Mouse (Mus musculus): Measurements from ENCODE around the gene Sipa1l3. TPM values are rescaled to one million over a fixed set of nuclear protein-coding genes. Genes with fewer than 3 reads are reported as not detected.

Gene Sipa1l3
- polyA plus RNA-seq, 1 experiment from 2014 or later: 14.8 TPM

DNA sequence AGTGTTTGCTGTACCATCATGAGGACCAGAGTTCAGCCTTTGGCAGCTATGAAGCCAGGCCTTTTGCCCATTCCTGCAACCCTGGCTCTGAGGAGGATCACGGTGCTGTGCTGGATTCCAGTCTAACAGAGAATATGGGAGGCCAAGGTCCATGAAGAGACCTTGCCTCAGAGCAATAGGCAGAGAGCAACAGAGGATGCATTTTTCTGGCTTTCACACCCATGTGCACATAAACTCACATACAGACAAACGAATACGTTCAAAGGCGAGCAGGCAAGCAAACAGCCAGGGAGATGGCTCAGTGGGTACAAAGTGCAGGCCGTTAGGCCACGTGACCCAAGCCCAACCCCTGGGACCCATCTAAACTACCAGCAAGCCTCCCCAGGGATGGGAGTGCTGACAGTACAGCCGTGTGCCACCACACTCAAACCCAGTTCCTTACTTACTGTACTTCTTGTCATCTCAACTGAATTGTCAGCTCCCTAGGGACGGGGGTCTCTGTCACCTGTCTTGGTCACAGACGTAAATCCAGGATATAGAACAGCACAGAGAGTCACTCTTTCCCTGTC is 180.0 kb downstream of the Sipa1l3 start:
- ATAC-seq: no peak
- WGBS: 86% methylated on average over 9 of the region's 9 CpGs
- Histone ChIP-seq H3K27me3 (no peaks in the 10 kb centered on the region), H3K4me3 (replicated peaks) (no peak overlapping the region), H3K36me3 (peaks cover 18% of the 10 kb centered on the region; the same call in 1 of the 2 replicates), H3K27ac (no peak overlapping the region), H3K4me2 (replicated peaks) (no peak overlapping the region), H3K4me1 (replicated peaks) (peaks cover 18% of the 10 kb centered on the region), H3K9me3 (no peaks in the 10 kb centered on the region), H3K9ac (replicated peaks) (no peak overlapping the region)

DNA sequence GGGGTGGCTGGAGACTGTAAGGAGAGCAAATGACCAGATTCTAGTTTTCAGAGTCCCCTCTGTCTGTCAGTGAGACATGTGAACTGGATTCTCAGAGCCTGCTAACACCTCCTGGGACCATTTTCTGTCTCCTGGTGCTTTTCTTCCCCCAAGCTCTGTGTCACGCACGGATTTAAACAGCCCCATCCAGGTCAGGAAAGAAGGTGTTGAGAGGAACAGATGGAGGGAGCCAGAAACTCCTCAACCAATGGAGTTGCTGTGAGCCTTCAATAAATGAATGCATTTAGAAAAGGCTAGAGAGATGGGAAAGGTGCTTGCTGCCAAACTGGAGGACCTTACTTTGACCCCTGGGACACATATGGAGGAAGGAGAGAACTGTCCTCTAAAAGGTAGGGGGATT is 180.7 kb downstream of the Sipa1l3 start:
- H3K9ac ChIP-seq (replicated peaks): no peak overlapping the region
- 91% methylated on average over 2 of the region's 2 CpGs for WGBS
- peaks cover 18% of the 10 kb centered on the region for H3K4me1 ChIP-seq (replicated peaks)
- peaks cover 18% of the 10 kb centered on the region; the same call in 1 of the 2 replicates for H3K36me3 ChIP-seq
- H3K27me3 ChIP-seq: no peaks in the 10 kb centered on the region
- no peak overlapping the region for H3K4me2 ChIP-seq (replicated peaks)
- no peak overlapping the region for H3K4me3 ChIP-seq (replicated peaks)
- no peaks in the 10 kb centered on the region for H3K9me3 ChIP-seq
- no peak overlapping the region for H3K27ac ChIP-seq
- ATAC-seq: no peak

DNA sequence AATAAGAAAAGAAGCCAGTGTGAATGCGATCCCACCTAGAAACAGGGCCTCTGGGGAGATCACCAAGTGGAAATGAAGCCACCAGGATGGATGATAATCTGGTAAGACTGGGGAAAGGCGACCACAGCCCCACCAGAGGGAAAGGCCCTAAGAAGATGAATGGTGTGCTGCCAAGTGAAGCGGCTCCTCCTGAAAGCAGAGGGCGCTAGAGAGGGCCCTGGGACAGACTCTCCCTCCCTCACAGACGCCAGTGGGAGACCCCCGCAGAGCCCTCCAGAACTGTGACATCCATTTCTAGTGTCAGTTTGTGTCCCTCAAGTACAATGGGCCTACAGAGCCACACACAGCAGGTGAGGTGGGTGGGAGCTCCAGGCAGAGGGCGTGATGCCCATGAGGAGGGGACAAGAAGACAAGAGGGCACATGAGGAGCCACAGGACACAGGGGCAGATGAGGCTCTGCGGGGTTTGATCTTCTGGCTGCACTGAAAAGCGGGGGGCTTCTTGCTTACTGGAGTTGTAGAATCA is 181.6 kb downstream of the Sipa1l3 start:
- Histone ChIP-seq H3K36me3 (peaks cover 21% of the 10 kb centered on the region), H3K4me2 (replicated peaks) (no peak overlapping the region), H3K9me3 (no peaks in the 10 kb centered on the region), H3K4me1 (replicated peaks) (peaks cover 9% of the 10 kb centered on the region; the same call in 1 of the 2 replicates), H3K27me3 (no peaks in the 10 kb centered on the region), H3K27ac (no peak overlapping the region), H3K9ac (replicated peaks) (no peak overlapping the region), H3K4me3 (replicated peaks) (no peak overlapping the region)
- WGBS: 68% methylated on average over 9 of the region's 9 CpGs
- no peak for ATAC-seq

DNA sequence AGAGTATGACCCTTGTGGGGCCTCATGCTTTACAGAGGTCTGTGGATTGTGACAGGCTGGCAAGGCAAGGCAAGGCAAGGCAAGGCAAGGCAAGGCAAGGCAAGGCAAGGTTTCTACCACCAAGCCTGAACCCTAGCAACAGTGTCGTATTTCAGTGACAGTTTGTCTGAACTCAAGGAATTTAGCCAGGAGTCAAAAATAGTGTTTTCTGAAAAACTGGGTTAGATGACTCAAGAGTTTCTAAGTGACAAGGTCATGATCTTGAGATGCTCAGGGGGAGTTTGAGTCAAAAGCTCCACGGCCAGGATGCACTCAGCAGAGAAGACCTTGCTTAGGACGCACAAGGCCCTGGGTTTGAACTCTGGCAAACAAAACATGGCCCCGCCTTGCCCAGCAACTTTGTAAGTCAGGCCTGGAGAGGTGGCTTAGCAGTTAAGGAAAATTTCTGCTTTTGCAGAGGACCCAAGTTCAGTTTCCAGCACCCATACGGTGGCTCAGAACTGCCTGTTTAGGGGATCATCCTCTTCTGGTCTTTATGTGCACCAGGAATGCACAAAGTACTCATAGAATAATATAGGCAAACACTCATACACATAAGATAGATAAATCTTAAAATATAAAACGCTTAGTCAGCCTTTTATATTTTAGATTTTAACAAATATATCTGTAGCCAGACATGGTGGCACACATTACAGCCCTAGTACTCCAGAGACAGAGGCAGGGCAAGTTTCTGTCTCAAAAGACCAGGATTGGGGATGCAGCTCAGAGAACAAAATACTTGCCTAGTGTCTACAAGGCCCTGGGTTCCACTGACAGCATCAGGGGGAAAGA is 182.4 kb downstream of the Sipa1l3 start:
- Histone ChIP-seq H3K9me3 (no peaks in the 10 kb centered on the region), H3K4me2 (replicated peaks) (no peak overlapping the region), H3K27ac (no peak overlapping the region), H3K9ac (replicated peaks) (no peak overlapping the region), H3K36me3 (peaks cover 29% of the 10 kb centered on the region), H3K27me3 (no peaks in the 10 kb centered on the region), H3K4me1 (replicated peaks) (peaks cover 7% of the 10 kb centered on the region; the same call in 1 of the 2 replicates), H3K4me3 (replicated peaks) (no peak overlapping the region)
- 85% methylated on average over 6 of the region's 6 CpGs for whole genome bisulfite sequencing
- no peak for ATAC-seq

DNA sequence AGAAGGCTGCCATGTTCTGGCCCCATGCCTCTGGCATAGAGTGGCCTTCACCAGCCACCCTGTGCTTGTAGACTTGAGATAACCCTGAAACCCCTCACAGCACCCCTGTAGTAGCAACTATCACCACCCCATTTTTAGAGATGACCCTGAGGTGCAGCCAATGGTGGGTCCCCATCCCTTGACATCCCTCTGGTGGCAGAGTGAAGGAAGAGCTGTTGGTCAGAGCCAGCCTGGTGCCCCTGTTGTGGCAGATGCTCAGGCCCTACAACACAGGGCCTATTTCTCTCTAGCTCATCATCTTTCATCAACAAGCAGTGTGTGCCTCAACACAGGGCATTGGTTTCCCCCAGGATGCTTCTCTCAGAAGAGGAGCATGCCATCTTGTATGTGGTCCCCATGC is 183.2 kb downstream of the Sipa1l3 start:
- H3K9me3 ChIP-seq: no peaks in the 10 kb centered on the region
- peaks cover 37% of the 10 kb centered on the region for H3K36me3 ChIP-seq
- no peak overlapping the region for H3K4me2 ChIP-seq (replicated peaks)
- no peaks in the 10 kb centered on the region for H3K27me3 ChIP-seq
- 0 out of 2 replicates have a peak overlapping the region, but pooled peaks have one; percentile 14 for H3K9ac ChIP-seq (replicated peaks)
- ATAC-seq: 0 out of 2 replicates have a peak, but pooled peaks have one; percentile 46
- no peak overlapping the region for H3K4me3 ChIP-seq (replicated peaks)
- H3K4me1 ChIP-seq (replicated peaks): peaks cover 7% of the 10 kb centered on the region; the same call in 1 of the 2 replicates
- no peak overlapping the region for H3K27ac ChIP-seq

DNA sequence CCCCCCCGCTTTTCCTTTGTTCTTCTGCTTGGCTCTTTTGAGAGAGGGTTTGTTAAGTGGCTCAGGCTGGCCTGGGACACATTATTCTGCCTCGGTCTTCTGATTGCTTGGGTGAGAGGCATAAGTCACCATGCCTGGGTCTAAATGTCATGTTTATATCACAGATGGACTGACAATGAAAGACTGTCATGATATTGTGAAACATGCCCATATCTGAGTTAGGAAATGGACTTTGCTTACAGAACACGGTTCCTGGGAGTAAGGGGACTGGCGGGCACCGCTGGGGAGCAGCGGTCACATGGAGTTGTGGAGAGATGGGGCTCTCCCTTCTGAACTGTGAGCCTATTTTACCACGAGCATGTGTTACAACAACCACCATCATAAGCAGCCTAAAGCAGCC is 184.3 kb downstream of the Sipa1l3 start:
- H3K4me2 ChIP-seq (replicated peaks): no peak overlapping the region
- H3K36me3 ChIP-seq: peaks cover 48% of the 10 kb centered on the region
- H3K9me3 ChIP-seq: no peaks in the 10 kb centered on the region
- no peak overlapping the region for H3K9ac ChIP-seq (replicated peaks)
- no peak for ATAC-seq
- WGBS: 61% methylated on average over 6 of the region's 7 CpGs
- 0 out of 2 replicates have a peak overlapping the region, but pooled peaks have one; percentile 14 for H3K27ac ChIP-seq
- H3K27me3 ChIP-seq: no peaks in the 10 kb centered on the region
- H3K4me3 ChIP-seq (replicated peaks): no peak overlapping the region
- H3K4me1 ChIP-seq (replicated peaks): peaks cover 7% of the 10 kb centered on the region; the same call in 1 of the 2 replicates

DNA sequence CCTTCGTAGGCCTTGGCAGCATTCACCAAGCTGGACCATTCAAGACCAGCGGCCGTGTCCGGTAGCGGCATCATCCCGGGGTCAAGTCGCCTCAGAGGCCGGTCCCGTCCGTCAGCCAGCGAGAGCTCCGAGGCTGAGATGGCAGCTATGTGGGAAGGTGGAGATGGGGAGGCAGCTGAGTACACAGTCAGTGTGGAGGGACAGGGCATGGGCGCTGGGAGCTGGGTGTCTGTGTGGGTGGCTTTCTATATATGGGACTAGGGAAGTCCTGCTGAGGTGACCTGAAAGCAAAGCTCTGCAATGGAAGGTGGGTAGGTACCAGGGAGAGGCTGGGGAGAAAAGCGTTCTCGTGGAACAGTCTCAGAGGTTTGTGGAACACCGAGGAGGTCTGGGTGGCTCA is 189.5 kb downstream of the Sipa1l3 start:
- no peak for ATAC-seq
- Histone ChIP-seq H3K4me1 (replicated peaks) (no peaks in the 10 kb centered on the region), H3K4me3 (replicated peaks) (no peak overlapping the region), H3K27me3 (no peaks in the 10 kb centered on the region), H3K9ac (replicated peaks) (no peak overlapping the region), H3K27ac (no peak overlapping the region), H3K4me2 (replicated peaks) (no peak overlapping the region), H3K9me3 (no peaks in the 10 kb centered on the region), H3K36me3 (peaks cover 63% of the 10 kb centered on the region)
- 87% methylated on average over 16 of the region's 16 CpGs for WGBS

DNA sequence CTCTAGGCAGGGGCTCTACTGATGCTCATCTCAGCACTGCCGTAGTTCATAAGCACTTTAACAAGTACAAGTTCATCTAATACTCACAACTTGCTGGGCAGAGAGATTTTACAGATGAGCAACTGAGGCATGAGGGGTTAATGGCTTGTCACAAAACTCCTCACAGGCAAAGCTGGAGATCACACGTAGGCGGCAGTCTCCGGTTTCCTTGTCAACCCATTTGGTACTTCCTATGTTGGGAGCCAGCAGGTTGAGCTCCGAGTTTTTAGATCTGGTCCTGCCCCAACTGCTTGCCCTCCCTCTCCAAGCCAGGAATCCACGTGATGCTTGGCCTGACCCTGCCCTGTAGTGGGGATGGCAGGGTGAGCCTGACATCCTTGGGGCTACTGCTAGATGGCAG is 191.4 kb downstream of the Sipa1l3 start:
- H3K9me3 ChIP-seq: no peaks in the 10 kb centered on the region
- no peak overlapping the region for H3K4me2 ChIP-seq (replicated peaks)
- H3K27me3 ChIP-seq: no peaks in the 10 kb centered on the region
- 91% methylated on average over 6 of the region's 6 CpGs for WGBS
- H3K4me1 ChIP-seq (replicated peaks): no peaks in the 10 kb centered on the region; the same call in 1 of the 2 replicates
- H3K4me3 ChIP-seq (replicated peaks): no peak overlapping the region
- peaks cover 73% of the 10 kb centered on the region for H3K36me3 ChIP-seq
- no peak for ATAC-seq
- H3K9ac ChIP-seq (replicated peaks): no peak overlapping the region
- H3K27ac ChIP-seq: no peak overlapping the region

DNA sequence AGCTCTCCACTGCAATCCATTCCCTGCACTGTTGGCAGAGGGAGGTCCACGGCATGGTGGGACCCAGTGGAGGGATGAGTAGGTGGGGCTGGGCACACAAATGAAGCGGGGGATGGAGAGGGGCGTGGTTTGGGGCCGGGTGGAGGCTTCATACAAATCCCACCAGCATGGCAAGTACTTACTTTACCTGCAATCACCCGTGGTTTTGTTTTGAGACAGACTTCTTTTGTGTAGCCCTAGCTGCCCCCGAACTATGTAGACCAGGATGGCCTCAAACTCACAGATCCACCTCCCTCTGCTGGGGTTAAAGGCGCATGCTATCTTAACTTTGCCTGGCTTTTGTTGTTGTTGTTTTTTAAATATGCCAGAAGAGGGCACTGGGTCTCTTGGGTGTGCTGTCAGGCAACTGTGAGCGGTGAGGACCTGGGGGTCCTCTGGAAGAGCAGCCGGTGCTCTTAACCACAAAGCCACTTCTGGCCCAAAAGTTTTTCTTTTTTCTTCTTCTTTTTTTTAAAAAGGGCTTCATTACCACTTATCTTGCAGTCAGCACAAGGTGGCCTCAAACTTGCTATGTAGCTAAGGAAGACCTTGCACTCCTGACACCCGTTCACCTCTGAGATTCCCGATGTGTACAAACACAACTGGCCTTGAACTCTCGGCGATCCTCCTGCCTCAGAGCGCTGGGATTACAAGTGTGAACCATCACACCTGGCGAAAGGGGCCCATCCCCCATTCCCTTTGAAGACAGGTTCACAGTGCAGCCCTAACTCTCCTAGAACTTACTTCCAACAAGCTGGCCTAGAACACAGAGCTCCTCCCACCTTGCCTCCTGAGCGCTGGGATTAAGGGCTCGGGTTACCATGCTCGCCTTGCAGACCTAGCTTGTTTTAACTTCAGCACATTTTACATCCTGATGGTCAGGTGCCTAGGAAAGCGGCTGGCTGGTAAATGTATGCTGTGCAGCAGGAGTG is 198.8 kb downstream of the Sipa1l3 start:
- H3K9me3 ChIP-seq: no peaks in the 10 kb centered on the region
- H3K4me3 ChIP-seq (replicated peaks): peak overlapping the region; percentile 13
- no peak for ATAC-seq
- peaks cover 71% of the 10 kb centered on the region for H3K4me1 ChIP-seq (replicated peaks)
- H3K9ac ChIP-seq (replicated peaks): peak overlapping the region; percentile 28; the same call in 1 of the 2 replicates
- no peaks in the 10 kb centered on the region for H3K27me3 ChIP-seq
- 9% methylated on average over 19 of the region's 19 CpGs for WGBS
- H3K27ac ChIP-seq: peak overlapping the region; percentile 99
- H3K36me3 ChIP-seq: peaks cover 36% of the 10 kb centered on the region
- H3K4me2 ChIP-seq (replicated peaks): peak overlapping the region; percentile 50

DNA sequence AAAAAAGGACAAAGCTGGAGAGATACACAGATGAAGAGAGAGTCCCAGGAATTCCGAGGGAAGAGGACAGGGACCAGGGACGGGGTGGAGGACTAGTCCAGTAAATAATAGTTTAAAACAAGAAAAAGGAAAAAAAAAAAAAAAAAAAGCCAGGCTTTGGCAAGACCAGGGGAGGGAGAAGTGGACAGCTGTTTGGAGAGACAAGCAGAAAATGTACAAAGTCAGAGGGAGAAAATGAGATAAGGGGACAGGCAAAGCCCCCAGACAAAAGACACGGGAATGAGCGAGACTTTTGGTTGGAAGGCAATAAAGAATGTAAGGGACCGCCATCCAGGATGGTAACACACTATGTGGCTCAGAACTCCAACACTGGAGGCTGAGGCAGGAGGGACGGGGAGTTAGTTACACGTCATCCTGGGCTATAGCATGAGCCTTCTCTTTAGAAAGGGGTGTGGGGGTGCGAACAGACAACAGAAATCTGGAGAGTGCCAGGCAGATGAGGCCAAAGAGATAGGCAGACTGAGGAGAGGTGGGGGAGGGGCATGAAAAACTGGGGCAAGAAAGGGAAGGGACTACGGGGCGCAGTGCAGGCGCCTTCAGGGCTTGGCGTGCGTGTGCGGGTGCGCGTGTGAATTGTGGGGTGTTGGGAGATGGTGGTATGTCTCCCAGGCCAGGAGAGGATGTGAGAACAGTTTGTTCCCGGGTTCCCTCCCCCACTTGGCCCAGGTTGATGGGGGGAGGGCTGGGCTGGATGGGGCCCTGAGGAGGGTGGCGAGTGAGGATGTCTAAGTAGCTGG is 200.1 kb downstream of the Sipa1l3 start:
- WGBS: 3% methylated on average over 18 of the region's 18 CpGs
- Histone ChIP-seq H3K4me1 (replicated peaks) (peaks cover 84% of the 10 kb centered on the region), H3K9me3 (no peaks in the 10 kb centered on the region), H3K4me3 (replicated peaks) (peak overlapping the region; percentile 13), H3K27ac (peak overlapping the region; percentile 99), H3K4me2 (replicated peaks) (peak overlapping the region; percentile 50), H3K9ac (replicated peaks) (peak overlapping the region; percentile 62), H3K27me3 (no peaks in the 10 kb centered on the region), H3K36me3 (peaks cover 34% of the 10 kb centered on the region)
- peak; percentile 4 for ATAC-seq

DNA sequence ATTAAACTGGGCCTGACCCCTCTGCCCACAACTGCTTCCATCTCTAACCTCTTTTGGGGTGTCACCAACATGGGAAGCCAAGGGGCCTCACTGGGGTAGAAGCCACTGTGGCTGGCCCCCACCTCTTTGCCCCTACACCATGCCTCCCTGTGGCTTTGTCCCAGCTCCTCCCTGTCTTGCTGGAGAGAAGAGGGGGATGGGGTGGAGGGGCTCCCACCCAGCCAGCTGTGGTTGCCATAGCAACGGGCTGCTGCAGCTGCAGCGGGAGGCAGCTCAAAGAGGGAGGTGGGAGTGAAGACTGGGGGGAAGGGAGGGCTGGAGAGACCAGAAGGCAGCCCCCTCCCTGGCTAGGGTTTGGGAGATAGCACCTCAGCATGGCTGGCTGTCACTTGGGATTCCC is 200.9 kb downstream of the Sipa1l3 start:
- peak; percentile 71 for ATAC-seq
- no peaks in the 10 kb centered on the region for H3K9me3 ChIP-seq
- peaks cover 91% of the 10 kb centered on the region for H3K4me1 ChIP-seq (replicated peaks)
- peaks cover 33% of the 10 kb centered on the region for H3K36me3 ChIP-seq
- peak overlapping the region; percentile 50 for H3K4me2 ChIP-seq (replicated peaks)
- 0 out of 2 replicates have a peak overlapping the region, but pooled peaks have one; percentile 2 for H3K4me3 ChIP-seq (replicated peaks)
- no peaks in the 10 kb centered on the region for H3K27me3 ChIP-seq
- peak overlapping the region; percentile 99 for H3K27ac ChIP-seq
- WGBS: 0% methylated on average over 2 of the region's 2 CpGs
- H3K9ac ChIP-seq (replicated peaks): peak overlapping the region; percentile 62
